Mouse (Mus musculus) olfactory bulb, adult 2 months (tissue): ENCODE measurements around the gene Nol10. TPM values are rescaled to one million over a fixed set of nuclear protein-coding genes. Genes with fewer than 3 reads are reported as not detected.

Source experiments
- H3K27ac ChIP-seq: fragments of 200-500 bp; 2 replicates; pipeline ENCODE4 v1.5.1; 2012; ENCODE audit warnings: low read depth, low read length; ENCODE audit not compliant: insufficient read depth
- H3K4me1 ChIP-seq: fragments of 200-500 bp; 2 replicates; pipeline ENCODE4 v1.6.1; 2012; ENCODE audit warnings: low read length; ENCODE audit not compliant: control insufficient read depth, insufficient read depth
- H3K4me3 ChIP-seq: fragments of 200-500 bp; 2 replicates; pipeline ENCODE4 v1.5.1; 2012; ENCODE audit warnings: mild to moderate bottlenecking, low read depth, low read length, moderate library complexity; ENCODE audit not compliant: insufficient read depth
- CTCF ChIP-seq: fragments of 200-500 bp; IDR thresholded peaks from 2 replicates; pipeline ENCODE4 v1.5.1; 2012; ENCODE audit warnings: low read depth, mild to moderate bottlenecking, low read length, moderate library complexity; ENCODE audit not compliant: insufficient read depth
- POLR2A ChIP-seq: fragments of 200-500 bp; IDR thresholded peaks from 2 replicates; pipeline ENCODE4 v1.6.1; 2012; ENCODE audit warnings: mild to moderate bottlenecking, low read depth, low read length, moderate library complexity; ENCODE audit not compliant: insufficient read depth
- WGBS: fragments of 180-500 bp; shearing (Covaris S2); methylation state at CpG from one replicate; pipeline ENCODE4 v1.1.7; 2018; 5-methylcytosine and 5-hydroxymethylcytosine counted together
- polyA plus RNA-seq: library from polyadenylated mRNA; stranded (reverse); fragments of >200 nt; gene quantifications from 2 replicates; pipeline ENCODE4 v1.2.4, GENCODE M21; 2012; ENCODE audit warnings: low replicate concordance; ENCODE audit not compliant: missing spikeins, insufficient read depth, insufficient read length

Gene Nol10
- polyA plus RNA-seq, 1 experiment = not detected

GRCm38 (mm10) chr12:17358981-17359380, 10.7 kb downstream of the Nol10 start:
- no peak overlapping the region for H3K27ac ChIP-seq
- WGBS = 76% methylated on average over 9 of the region's 9 CpGs
- TF ChIP-seq CTCF (no peak), POLR2A (no peak)
- H3K4me1 ChIP-seq = no peaks in the 10 kb centered on the region
- no peak overlapping the region for H3K4me3 ChIP-seq

GRCm38 (mm10) chr12:17360104-17360503, 11.8 kb downstream of the Nol10 start:
- Histone ChIP-seq H3K4me3 (no peak overlapping the region), H3K27ac (peak overlapping the region; percentile 34), H3K4me1 (no peaks in the 10 kb centered on the region)
- 44% methylated on average over 9 of the region's 9 CpGs for WGBS
- TF ChIP-seq CTCF = no peak
- TF ChIP-seq POLR2A = no peak

- TF ChIP-seq CTCF = no peak
- no peak for TF ChIP-seq POLR2A
- H3K4me1 ChIP-seq = no peaks in the 10 kb centered on the region
- 0 out of 2 replicates have a peak overlapping the region, but pooled peaks have one; percentile 24 for H3K27ac ChIP-seq
- whole genome bisulfite sequencing = 36% methylated on average over 4 of the region's 4 CpGs
- H3K4me3 ChIP-seq = no peak overlapping the region
Measured at GRCm38 (mm10) chr12:17360650-17361049, 12.4 kb downstream of the Nol10 start.

- TF ChIP-seq POLR2A (no peak), CTCF (no peak)
- Histone ChIP-seq H3K4me3 (no peak overlapping the region), H3K4me1 (no peaks in the 10 kb centered on the region), H3K27ac (no peak overlapping the region)
- 93% methylated on average over 5 of the region's 5 CpGs for WGBS
Measured at GRCm38 (mm10) chr12:17362316-17362715, 14.1 kb downstream of the Nol10 start.

GRCm38 (mm10) chr12:17366981-17367380, 18.7 kb downstream of the Nol10 start:
- Histone ChIP-seq H3K4me1 (no peaks in the 10 kb centered on the region), H3K4me3 (no peak overlapping the region), H3K27ac (no peak overlapping the region)
- 56% methylated on average over 5 of the region's 5 CpGs for WGBS
- TF ChIP-seq POLR2A (no peak), CTCF (peak; percentile 85)

GRCm38 (mm10) chr12:17369111-17369510, 20.9 kb downstream of the Nol10 start:
- TF ChIP-seq POLR2A (no peak), CTCF (no peak)
- 100% methylated on average over 3 of the region's 3 CpGs for WGBS
- H3K4me1 ChIP-seq = peaks cover 3% of the 10 kb centered on the region
- no peak overlapping the region for H3K4me3 ChIP-seq
- no peak overlapping the region for H3K27ac ChIP-seq

GRCm38 (mm10) chr12:17369551-17370325, 21.5 kb downstream of the Nol10 start:
- WGBS = 94% methylated on average over 7 of the region's 7 CpGs
- no peak overlapping the region for H3K4me3 ChIP-seq
- no peak overlapping the region for H3K27ac ChIP-seq
- peaks cover 4% of the 10 kb centered on the region for H3K4me1 ChIP-seq
- TF ChIP-seq CTCF (no peak), POLR2A (no peak)

- Histone ChIP-seq H3K4me1 (peaks cover 4% of the 10 kb centered on the region), H3K4me3 (no peak overlapping the region), H3K27ac (no peak overlapping the region)
- WGBS = 93% methylated on average over 8 of the region's 8 CpGs
- TF ChIP-seq POLR2A = no peak
- no peak for TF ChIP-seq CTCF
Measured at GRCm38 (mm10) chr12:17371589-17372235, 23.5 kb downstream of the Nol10 start.

- Histone ChIP-seq H3K27ac (no peak overlapping the region), H3K4me3 (no peak overlapping the region), H3K4me1 (peaks cover 4% of the 10 kb centered on the region)
- TF ChIP-seq POLR2A = no peak
- TF ChIP-seq CTCF = no peak
- 83% methylated on average over 3 of the region's 3 CpGs for WGBS
Measured at GRCm38 (mm10) chr12:17372696-17373095, 24.4 kb downstream of the Nol10 start.
